21 mouse cellular contexts compared by ENCODE assay signal in the genomic region with DNA sequence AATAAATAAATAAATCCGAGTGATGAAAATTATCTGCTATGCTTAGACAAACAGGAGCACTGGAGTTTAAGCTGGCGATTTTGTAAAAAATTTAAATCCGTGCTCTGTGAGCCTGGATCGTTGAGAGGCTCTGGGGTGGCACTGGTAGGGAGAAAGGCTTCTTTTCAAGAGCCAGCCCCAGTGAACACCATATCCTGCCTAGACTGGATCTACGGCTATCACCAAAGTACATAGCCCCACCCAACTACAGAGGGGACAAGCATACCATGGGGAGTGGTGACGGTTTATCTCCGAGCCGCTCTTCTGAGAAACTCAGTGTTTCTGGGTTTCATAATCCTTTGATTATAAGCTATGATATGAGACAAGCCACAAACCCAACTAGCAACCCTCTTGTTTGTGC.
DNase-seq lines count a peak whose midpoint lies in the region; ATAC-seq lines count a peak whose summit lies in the region.
"Had no signal": no experiment of that assay in that cellular context is flagged by ENCODE, and none has a peak within 500 bp of the region (broad histone marks: within the 10 kb centered on the region; RNA-seq: fewer than 3 reads in every experiment).

No protein-coding gene starts in this region.

- no peaks in the 10 kb centered on the region for H3K9me3 ChIP-seq in forebrain, embryonic 13.5 days (replicated peaks)
- no peaks in the 10 kb centered on the region for H3K9me3 ChIP-seq in forebrain, embryonic 10.5 days
- no peaks in the 10 kb centered on the region for H3K9me3 ChIP-seq in midbrain, embryonic 16.5 days (replicated peaks; ENCODE audit: control insufficient read depth, low read length, poor library complexity, severe bottlenecking)
- no peaks in the 10 kb centered on the region for H3K9me3 ChIP-seq in midbrain, embryonic 13.5 days
- H3K9me3 ChIP-seq: embryonic facial prominence, embryonic 12.5 days; heart, embryonic 10.5 days; hindbrain, embryonic 12.5 days had no signal

- DNase-seq in forebrain, embryonic 10.5 days (ENCODE audit: extremely low spot score, low spot score), result no peak
- DNase-seq in T-cell, adult 2 months (ENCODE audit: low spot score), result peak; percentile 10
- DNase-seq in induced T-regulatory cell, adult 2 months (ENCODE audit: low read depth), result peak; percentile 3
- no peak for DNase-seq in layer of hippocampus, adult 11-12 months (ENCODE audit: low spot score)
- DNase-seq: adrenal gland, postnatal 14 days; cerebellum, adult 11-12 months; cerebellum, adult 9-10 months; cerebellum, postnatal 25 days; gastrocnemius, postnatal 36 days; heart, adult 11 months; heart, postnatal 10 days; heart, postnatal 4 days had no signal

- H3K9ac ChIP-seq in forebrain, embryonic 13.5 days, result no peak overlapping the region
- H3K9ac ChIP-seq in midbrain, embryonic 16.5 days (ENCODE audit: low read depth, low read length), result no peak overlapping the region
- no peak overlapping the region for H3K9ac ChIP-seq in midbrain, embryonic 13.5 days (replicated peaks)
- H3K9ac ChIP-seq: embryonic facial prominence, embryonic 12.5 days; hindbrain, embryonic 12.5 days had no signal

- H3K27ac ChIP-seq in forebrain, embryonic 13.5 days, result peak overlapping the region; percentile 17; the same call in 1 of the 2 replicates
- H3K27ac ChIP-seq in forebrain, embryonic 10.5 days, result no peak overlapping the region
- no peak overlapping the region for H3K27ac ChIP-seq in midbrain, embryonic 16.5 days (ENCODE audit: low read length)
- H3K27ac ChIP-seq in midbrain, embryonic 13.5 days, result no peak overlapping the region
- H3K27ac ChIP-seq: embryonic facial prominence, embryonic 12.5 days; heart, embryonic 10.5 days; hindbrain, embryonic 12.5 days; hindbrain, postnatal 0 days had no signal

- no peaks in the 10 kb centered on the region for H3K27me3 ChIP-seq in forebrain, embryonic 13.5 days
- H3K27me3 ChIP-seq in forebrain, embryonic 10.5 days (ENCODE audit: poor library complexity, severe bottlenecking), result no peaks in the 10 kb centered on the region
- H3K27me3 ChIP-seq in midbrain, embryonic 16.5 days (ENCODE audit: control insufficient read depth, insufficient read depth, low read depth, low read length), result no peaks in the 10 kb centered on the region
- no peaks in the 10 kb centered on the region for H3K27me3 ChIP-seq in midbrain, embryonic 13.5 days
- H3K27me3 ChIP-seq: embryonic facial prominence, embryonic 12.5 days; hindbrain, embryonic 12.5 days had no signal

- H3K4me2 ChIP-seq in forebrain, embryonic 13.5 days, result no peak overlapping the region
- H3K4me2 ChIP-seq in midbrain, embryonic 16.5 days (ENCODE audit: low read length), result no peak overlapping the region
- H3K4me2 ChIP-seq in midbrain, embryonic 13.5 days (replicated peaks), result no peak overlapping the region
- H3K4me2 ChIP-seq: embryonic facial prominence, embryonic 12.5 days; hindbrain, embryonic 12.5 days had no signal

- ATAC-seq in forebrain, embryonic 13.5 days, result no peak; the same call in 1 of the 2 replicates
- 0 out of 2 replicates have a peak, but pooled peaks have one; percentile 25 for ATAC-seq in midbrain, embryonic 16.5 days
- ATAC-seq in midbrain, embryonic 13.5 days, result no peak
- ATAC-seq: activated CD4-positive, CD25-positive, alpha-beta regulatory T cell, adult 4 months; hindbrain, postnatal 0 days had no signal

- peaks cover 11% of the 10 kb centered on the region for H3K4me1 ChIP-seq in forebrain, embryonic 13.5 days
- peaks cover 8% of the 10 kb centered on the region for H3K4me1 ChIP-seq in forebrain, embryonic 10.5 days
- H3K4me1 ChIP-seq in midbrain, embryonic 16.5 days (ENCODE audit: control insufficient read depth, insufficient read depth, low read length), result peaks cover 4% of the 10 kb centered on the region
- peaks cover 15% of the 10 kb centered on the region for H3K4me1 ChIP-seq in midbrain, embryonic 13.5 days (replicated peaks)
- H3K4me1 ChIP-seq: embryonic facial prominence, embryonic 12.5 days; heart, embryonic 10.5 days had no signal

- 78% methylated on average over 8 of the region's 8 CpGs for WGBS in forebrain, embryonic 13.5 days
- 83% methylated on average over 8 of the region's 8 CpGs for WGBS in forebrain, embryonic 10.5 days
- 67% methylated on average over 8 of the region's 8 CpGs for WGBS in midbrain, embryonic 16.5 days
- 68% methylated on average over 8 of the region's 8 CpGs for WGBS in midbrain, embryonic 13.5 days

- H3K36me3 ChIP-seq in forebrain, embryonic 13.5 days (ENCODE audit: poor library complexity, severe bottlenecking), result no peaks in the 10 kb centered on the region
- H3K36me3 ChIP-seq in forebrain, embryonic 10.5 days (replicated peaks), result no peaks in the 10 kb centered on the region
- H3K36me3 ChIP-seq in midbrain, embryonic 16.5 days (ENCODE audit: control insufficient read depth, insufficient read depth, low read length), result no peaks in the 10 kb centered on the region
- H3K36me3 ChIP-seq in midbrain, embryonic 13.5 days, result no peaks in the 10 kb centered on the region
- H3K36me3 ChIP-seq: embryonic facial prominence, embryonic 12.5 days; G1E; heart, embryonic 10.5 days; hindbrain, embryonic 12.5 days had no signal

- no peak overlapping the region for H3K4me3 ChIP-seq in forebrain, embryonic 13.5 days
- H3K4me3 ChIP-seq in forebrain, embryonic 10.5 days, result no peak overlapping the region
- H3K4me3 ChIP-seq in midbrain, embryonic 16.5 days (ENCODE audit: low read depth, low read length), result no peak overlapping the region
- H3K4me3 ChIP-seq in midbrain, embryonic 13.5 days (replicated peaks), result no peak overlapping the region
- H3K4me3 ChIP-seq: embryonic facial prominence, embryonic 12.5 days; heart, embryonic 10.5 days; hindbrain, embryonic 12.5 days had no signal

Comparison
In these comparisons a context has a peak if more than half of its experiments do, and no peak if none do; other contexts are left out.
1. DNase-seq: peak in T-cell, adult 2 months (single experiment) and induced T-regulatory cell, adult 2 months (single experiment); none in forebrain, embryonic 10.5 days (single experiment) and layer of hippocampus, adult 11-12 months (single experiment).